Comparison of ENCODE assay signal across 29 mouse cellular contexts in the genomic region with DNA sequence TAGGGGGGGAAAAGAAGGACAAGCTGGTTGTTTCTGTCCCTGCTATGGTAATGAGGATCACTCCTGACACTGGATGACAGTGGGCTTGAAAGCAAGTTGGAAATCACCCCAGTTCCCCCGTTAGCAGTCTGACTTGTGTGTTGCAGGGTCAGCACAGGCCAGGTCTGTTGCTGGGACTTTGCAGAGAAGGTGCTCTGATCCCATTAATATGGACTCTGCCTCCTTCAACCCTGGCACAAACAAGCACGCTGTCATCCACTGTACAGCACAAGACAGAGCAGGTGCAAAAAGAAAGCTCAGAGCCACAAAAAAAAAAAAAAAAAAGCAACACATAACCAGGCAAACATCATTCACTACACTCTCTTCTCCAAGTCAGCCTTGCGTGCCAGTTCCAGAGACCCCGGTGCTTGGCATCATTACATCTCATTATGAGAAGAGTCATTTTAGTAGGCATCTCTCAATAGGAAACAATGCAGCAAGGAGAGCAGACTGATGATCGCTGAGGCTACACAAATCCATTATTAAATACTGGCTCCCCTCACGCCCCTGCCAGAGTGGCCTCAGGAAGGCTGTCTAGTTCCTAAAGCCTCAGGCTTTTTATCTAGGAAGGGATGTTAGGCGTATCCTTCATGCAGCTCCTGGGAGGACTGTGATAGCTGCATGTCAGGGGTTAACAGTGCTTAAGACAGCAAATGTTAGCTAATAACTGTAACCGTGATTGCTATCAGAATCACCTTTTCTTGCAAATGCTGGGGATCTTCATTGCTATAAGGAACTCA.
A peak's percentile ranks its signal among the peaks of the same experiment; 100 is the strongest.
DNase-seq lines count a peak whose midpoint lies in the region; ATAC-seq and TF ChIP-seq lines count a peak whose summit lies in the region.
"Had no signal": no experiment of that assay in that cellular context is flagged by ENCODE, and none has a peak within 500 bp of the region (broad histone marks: within the 10 kb centered on the region; RNA-seq: fewer than 3 reads in every experiment).

No protein-coding gene starts in this region.

- ATAC-seq in forebrain, postnatal 0 days, result peak; percentile 36; the same call in 1 of the 2 replicates
- peak; percentile 65; the same call in 1 of the 2 replicates for ATAC-seq in hindbrain, embryonic 14.5 days (ENCODE audit: low FRiP score)
- ATAC-seq in midbrain, postnatal 0 days (ENCODE audit: low FRiP score), result no peak

- H3K9me3 ChIP-seq in forebrain, postnatal 0 days (ENCODE audit: low read length), result no peaks in the 10 kb centered on the region
- no peaks in the 10 kb centered on the region; the same call in 1 of the 2 replicates for H3K9me3 ChIP-seq in forebrain, embryonic 10.5 days
- no peaks in the 10 kb centered on the region for H3K9me3 ChIP-seq in hindbrain, embryonic 14.5 days (ENCODE audit: control insufficient read depth, low read length)
- no peaks in the 10 kb centered on the region for H3K9me3 ChIP-seq in midbrain, postnatal 0 days (ENCODE audit: low read length)
- H3K9me3 ChIP-seq: embryonic facial prominence, embryonic 13.5 days; heart, embryonic 12.5 days; limb, embryonic 15.5 days; neural tube, embryonic 12.5 days had no signal

- no peak overlapping the region for H3K4me3 ChIP-seq in forebrain, postnatal 0 days (ENCODE audit: low read depth, low read length)
- H3K4me3 ChIP-seq in forebrain, embryonic 10.5 days, result no peak overlapping the region
- no peak overlapping the region for H3K4me3 ChIP-seq in hindbrain, embryonic 14.5 days (replicated peaks; ENCODE audit: low read length)
- H3K4me3 ChIP-seq in midbrain, postnatal 0 days (ENCODE audit: low read depth, low read length), result no peak overlapping the region
- H3K4me3 ChIP-seq: embryonic facial prominence, embryonic 13.5 days; erythroblast, embryonic 14.5 days; heart, embryonic 12.5 days; left cerebral cortex, adult 2 months; limb, embryonic 15.5 days; neural tube, embryonic 12.5 days had no signal

- intact Hi-C loops in heart, postnatal 10 days (cut with DNase I), result no loop called here

- no peak overlapping the region for H3K27ac ChIP-seq in forebrain, postnatal 0 days (ENCODE audit: low read depth, low read length)
- no peak overlapping the region for H3K27ac ChIP-seq in forebrain, embryonic 10.5 days
- no peak overlapping the region for H3K27ac ChIP-seq in hindbrain, embryonic 14.5 days
- no peak overlapping the region for H3K27ac ChIP-seq in midbrain, postnatal 0 days (ENCODE audit: low read depth, low read length)
- H3K27ac ChIP-seq: embryonic facial prominence, embryonic 13.5 days; left cerebral cortex, adult 2 months; limb, embryonic 15.5 days; liver, embryonic 14.5 days; neural tube, embryonic 12.5 days had no signal

- no peaks in the 10 kb centered on the region for H3K27me3 ChIP-seq in forebrain, postnatal 0 days (ENCODE audit: insufficient read depth, low read length)
- no peaks in the 10 kb centered on the region for H3K27me3 ChIP-seq in forebrain, embryonic 10.5 days (ENCODE audit: poor library complexity, severe bottlenecking)
- H3K27me3 ChIP-seq in hindbrain, embryonic 14.5 days (ENCODE audit: control insufficient read depth, insufficient read depth, low read length), result no peaks in the 10 kb centered on the region
- no peaks in the 10 kb centered on the region for H3K27me3 ChIP-seq in midbrain, postnatal 0 days (ENCODE audit: insufficient read depth, low read length)
- H3K27me3 ChIP-seq: CH12.LX; embryonic facial prominence, embryonic 13.5 days; heart, embryonic 12.5 days; limb, embryonic 15.5 days; neural tube, embryonic 12.5 days had no signal

- no peaks in the 10 kb centered on the region for H3K4me1 ChIP-seq in forebrain, postnatal 0 days (ENCODE audit: insufficient read depth)
- peaks cover 8% of the 10 kb centered on the region; the same call in 1 of the 2 replicates for H3K4me1 ChIP-seq in forebrain, embryonic 10.5 days
- H3K4me1 ChIP-seq in hindbrain, embryonic 14.5 days (replicated peaks; ENCODE audit: control insufficient read depth, insufficient read depth, low read length), result 0 out of 2 replicates have a peak, but pooled peaks cover 5% of the 10 kb centered on the region
- peaks cover 2% of the 10 kb centered on the region; the same call in 1 of the 2 replicates for H3K4me1 ChIP-seq in midbrain, postnatal 0 days (ENCODE audit: insufficient read depth, low read length)
- H3K4me1 ChIP-seq: embryonic facial prominence, embryonic 13.5 days; heart, embryonic 12.5 days; limb, embryonic 15.5 days had no signal

- no peak overlapping the region for H3K4me2 ChIP-seq in forebrain, postnatal 0 days (ENCODE audit: low read depth)
- no peak overlapping the region for H3K4me2 ChIP-seq in hindbrain, embryonic 14.5 days (replicated peaks)
- no peak overlapping the region for H3K4me2 ChIP-seq in midbrain, postnatal 0 days (ENCODE audit: low read depth, low read length, poor library complexity, severe bottlenecking)
- H3K4me2 ChIP-seq: embryonic facial prominence, embryonic 13.5 days; heart, embryonic 12.5 days; limb, embryonic 15.5 days; lung, embryonic 14.5 days; neural tube, embryonic 12.5 days had no signal

- H3K36me3 ChIP-seq in forebrain, postnatal 0 days (ENCODE audit: insufficient read depth), result no peaks in the 10 kb centered on the region
- H3K36me3 ChIP-seq in forebrain, embryonic 10.5 days (replicated peaks), result no peaks in the 10 kb centered on the region
- H3K36me3 ChIP-seq in hindbrain, embryonic 14.5 days (replicated peaks; ENCODE audit: control insufficient read depth, insufficient read depth), result no peaks in the 10 kb centered on the region
- no peaks in the 10 kb centered on the region for H3K36me3 ChIP-seq in midbrain, postnatal 0 days (ENCODE audit: insufficient read depth, low read length)
- H3K36me3 ChIP-seq: embryonic facial prominence, embryonic 13.5 days; G1E; heart, embryonic 12.5 days; limb, embryonic 15.5 days; neural tube, embryonic 12.5 days had no signal

- no peak for DNase-seq in forebrain, postnatal 0 days
- DNase-seq in forebrain, embryonic 10.5 days (ENCODE audit: extremely low spot score, low spot score), result no peak
- peak; percentile 55 for DNase-seq in brain, embryonic 14.5 days (ENCODE audit: low read depth)
- DNase-seq in hindbrain, embryonic 14.5 days (ENCODE audit: low spot score), result no peak
- DNase-seq in midbrain, postnatal 0 days (ENCODE audit: low spot score), result peak; percentile 33
- DNase-seq in heart, postnatal 10 days, result no peak
- no peak for DNase-seq in kidney, postnatal 14 days
- DNase-seq: adrenal gland, adult 2 months; B cell, adult 2 months; cerebellum, adult 11-12 months; cerebellum, postnatal 25 days; embryo, embryonic 11 days; gastrocnemius, postnatal 14 days; heart, adult 11 months; heart, postnatal 14 days; kidney, adult 18-20 months; lung, embryonic 14.5 days; right cerebral cortex, adult 18-20 months; right cerebral cortex, postnatal 4 days; thymus, postnatal 25 days had no signal

- WGBS in forebrain, postnatal 0 days, result 34% methylated on average over 8 of the region's 8 CpGs
- WGBS in forebrain, embryonic 10.5 days, result 75% methylated on average over 8 of the region's 8 CpGs
- WGBS in hindbrain, embryonic 14.5 days, result 42% methylated on average over 8 of the region's 8 CpGs
- WGBS in midbrain, postnatal 0 days, result 48% methylated on average over 8 of the region's 8 CpGs

- TF ChIP-seq CTCF in forebrain, postnatal 0 days (IDR thresholded peaks at IDR 0.05; ENCODE audit: low read depth), result no peak
- no peak for TF ChIP-seq CTCF in brain, embryonic 14.5 days (IDR thresholded peaks at IDR 0.05; ENCODE audit: borderline replicate concordance, extremely low read depth, insufficient read depth, insufficient read length)
- TF ChIP-seq CTCF in midbrain, postnatal 0 days (IDR thresholded peaks at IDR 0.05), result no peak

- no peak for TF ChIP-seq POLR2A in brain, embryonic 14.5 days (IDR thresholded peaks at IDR 0.05; ENCODE audit: borderline replicate concordance, extremely low read depth, insufficient read depth, insufficient read length, poor library complexity, severe bottlenecking)

- no peak overlapping the region for H3K9ac ChIP-seq in forebrain, postnatal 0 days
- no peak overlapping the region for H3K9ac ChIP-seq in hindbrain, embryonic 14.5 days
- no peak overlapping the region for H3K9ac ChIP-seq in midbrain, postnatal 0 days (replicated peaks; ENCODE audit: low read length, poor library complexity, severe bottlenecking)
- H3K9ac ChIP-seq: embryonic facial prominence, embryonic 13.5 days; heart, embryonic 12.5 days; limb, embryonic 15.5 days; liver, embryonic 14.5 days; lung, embryonic 14.5 days; neural tube, embryonic 12.5 days had no signal

Comparison
In these comparisons a context has a peak if more than half of its experiments do, and no peak if none do; other contexts are left out.
1. DNase-seq: peak in brain, embryonic 14.5 days (single experiment) and midbrain, postnatal 0 days (single experiment); none in forebrain, postnatal 0 days (single experiment), forebrain, embryonic 10.5 days (single experiment), hindbrain, embryonic 14.5 days (single experiment), heart, postnatal 10 days (0 of 2) and kidney, postnatal 14 days (single experiment).